Mouse (Mus musculus) cerebellum, adult 2 months (tissue): ENCODE measurements at regions not wholly inside any gene's neighbourhood (a gene's known extent, or its start where the extent isn't known, plus 50 kb on each side); places are given as distances from the start of the nearest gene placed in this dataset.

Source experiments
- CTCF ChIP-seq: fragments of 200-500 bp; IDR thresholded peaks from 2 replicates; pipeline ENCODE4 v1.5.1; 2011; ENCODE audit warnings: low read depth, mild to moderate bottlenecking, control low read depth, low read length, moderate library complexity, borderline replicate concordance; ENCODE audit not compliant: insufficient read depth
- POLR2A ChIP-seq: fragments of 200-500 bp; IDR thresholded peaks from 2 replicates; pipeline ENCODE4 v1.6.1; 2011; ENCODE audit warnings: low read length, control low read depth, borderline replicate concordance; ENCODE audit not compliant: insufficient read depth

- TF ChIP-seq POLR2A (no peak), CTCF (no peak)
These were observed 305.7 kb downstream of the Zfp706 start for GRCm38 (mm10) chr15:36701846-36702245.
